Mouse (Mus musculus) MEL (cell line): ENCODE data around the gene Tmtc1. TPM values are rescaled to one million over a fixed set of nuclear protein-coding genes. Genes with fewer than 3 reads are reported as not detected.

Experiments used
- DNase-seq: peaks from one replicate; pipeline ENCODE4 v3.0.0; 2011; ENCODE audit warnings: low read depth, low spot score
- H3K27ac ChIP-seq: 2 replicates; pipeline ENCODE4 v1.5.1; 2012; ENCODE audit warnings: low read depth, mild to moderate bottlenecking, control low read depth, low read length, moderate library complexity; ENCODE audit not compliant: control insufficient read depth
- H3K27me3 ChIP-seq, 2 experiments: fragments of 150-350 bp in 1 of 2; sonication (generic) in 1 of 2; 2 replicates each; pipeline ENCODE4 v1.6.1; 2012; ENCODE audit warnings: low read length in 2 of 2, mild to moderate bottlenecking in 2 of 2, improper control_type of control experiment in 1 of 2, moderate library complexity in 1 of 2; ENCODE audit not compliant: insufficient read depth in 2 of 2, control insufficient read depth in 1 of 2
- H3K36me3 ChIP-seq, 2 experiments: 2 replicates each; pipeline ENCODE4 v1.6.1; 2012 to 2014; ENCODE audit warnings: low read length in 2 of 2, improper control_type of control experiment in 1 of 2, inconsistent platforms in 1 of 2, mild to moderate bottlenecking in 1 of 2; ENCODE audit not compliant: insufficient read depth in 2 of 2, control insufficient read depth in 1 of 2
- H3K4me1 ChIP-seq, 2 experiments: fragments of 150-350 bp in 1 of 2; sonication (generic) in 1 of 2; 2 replicates each; pipeline ENCODE4 v1.6.1; 2012; ENCODE audit warnings: low read length in 2 of 2, improper control_type of control experiment in 1 of 2, mild to moderate bottlenecking in 1 of 2; ENCODE audit not compliant: insufficient read depth in 2 of 2, control insufficient read depth in 1 of 2
- H3K4me3 ChIP-seq, 2 experiments: fragments of 150-350 bp in 1 of 2; sonication (generic) in 1 of 2; 2 replicates each; pipeline ENCODE4 v1.5.1; 2012; ENCODE audit warnings: low read depth in 2 of 2, low read length in 2 of 2, mild to moderate bottlenecking in 2 of 2, moderate library complexity in 2 of 2, control low read depth in 1 of 2, improper control_type of control experiment in 1 of 2; ENCODE audit not compliant: control insufficient read depth in 1 of 2, insufficient read depth in 1 of 2
- H3K79me2 ChIP-seq: 2 replicates; pipeline ENCODE4 v1.6.1; 2012; ENCODE audit warnings: mild to moderate bottlenecking, low read length, moderate library complexity; ENCODE audit not compliant: control insufficient read depth, poor library complexity, insufficient read depth
- H3K9ac ChIP-seq: 2 replicates; pipeline ENCODE4 v1.6.1; 2012; ENCODE audit warnings: low read depth, mild to moderate bottlenecking, control low read depth, low read length, moderate library complexity; ENCODE audit not compliant: control insufficient read depth, poor library complexity, severe bottlenecking
- H3K9me3 ChIP-seq: fragments of 150-350 bp; sonication (generic); replicated peaks from 2 replicates; pipeline ENCODE4 v1.6.1; 2012; ENCODE audit warnings: mild to moderate bottlenecking, low read length, improper control_type of control experiment, moderate library complexity; ENCODE audit not compliant: insufficient read depth
- BHLHE40 ChIP-seq: IDR thresholded peaks from 2 replicates; pipeline ENCODE4 v1.6.1; 2012; ENCODE audit warnings: low read depth, mild to moderate bottlenecking, inconsistent platforms, low read length, improper control_type of control experiment, borderline replicate concordance
- CHD1 ChIP-seq: IDR thresholded peaks from 2 replicates; pipeline ENCODE4 v1.6.1; 2012; ENCODE audit warnings: low read depth, mild to moderate bottlenecking, inconsistent platforms, low read length, improper control_type of control experiment
- CTCF ChIP-seq, 3 experiments: IDR thresholded peaks in 2 of 3; conservative IDR thresholded peaks in 1 of 3; 2 replicates each; pipeline ENCODE4 v1.5.1; 2011 to 2012; ENCODE audit warnings: low read length in 3 of 3, low read depth in 2 of 3, mild to moderate bottlenecking in 2 of 3, improper control_type of control experiment in 1 of 3, inconsistent platforms in 1 of 3, mixed read lengths in 1 of 3, moderate library complexity in 1 of 3; ENCODE audit not compliant: control insufficient read depth in 1 of 3, insufficient read depth in 1 of 3, poor library complexity in 1 of 3, severe bottlenecking in 1 of 3
- E2F4 ChIP-seq: IDR thresholded peaks from 2 replicates; pipeline ENCODE4 v1.6.1; 2011; ENCODE audit warnings: low read depth, low read length, improper control_type of control experiment, borderline replicate concordance
- GABPA ChIP-seq: IDR thresholded peaks from 2 replicates; pipeline ENCODE4 v1.6.1; 2012; ENCODE audit warnings: low read depth, mild to moderate bottlenecking, inconsistent platforms, low read length, improper control_type of control experiment, moderate library complexity
- HCFC1 ChIP-seq: IDR thresholded peaks from 2 replicates; pipeline ENCODE4 v1.6.1; 2012; ENCODE audit warnings: low read depth, mild to moderate bottlenecking, inconsistent platforms, low read length, improper control_type of control experiment, moderate library complexity
- JUND ChIP-seq: IDR thresholded peaks from 2 replicates; pipeline ENCODE4 v1.6.1; 2011; ENCODE audit warnings: low read depth, mild to moderate bottlenecking, improper control_type of control experiment, low read length
- MAZ ChIP-seq: IDR thresholded peaks from 2 replicates; pipeline ENCODE4 v1.6.1; 2012; ENCODE audit warnings: low read depth, mild to moderate bottlenecking, inconsistent platforms, low read length, improper control_type of control experiment
- MYC ChIP-seq: IDR thresholded peaks from 2 replicates; pipeline ENCODE4 v1.6.1; 2011; ENCODE audit warnings: low read depth, mild to moderate bottlenecking, low read length, improper control_type of control experiment, moderate library complexity
- NRF1 ChIP-seq: IDR thresholded peaks from 2 replicates; pipeline ENCODE4 v1.6.1; 2014; ENCODE audit warnings: low read depth, mild to moderate bottlenecking, inconsistent platforms, low read length, improper control_type of control experiment, moderate library complexity; ENCODE audit not compliant: poor library complexity, insufficient read depth, severe bottlenecking
- POLR2A ChIP-seq, 2 experiments: IDR thresholded peaks; 2 replicates each; pipeline ENCODE4 v1.6.1; 2011 to 2012; ENCODE audit warnings: low read length in 2 of 2, mild to moderate bottlenecking in 2 of 2, control low read depth in 1 of 2, improper control_type of control experiment in 1 of 2, low read depth in 1 of 2, moderate library complexity in 1 of 2; ENCODE audit not compliant: control insufficient read depth in 1 of 2, insufficient read depth in 1 of 2, poor library complexity in 1 of 2
- RAD21 ChIP-seq: IDR thresholded peaks from 2 replicates; pipeline ENCODE4 v1.6.1; 2011; ENCODE audit warnings: mild to moderate bottlenecking, low read depth, low read length, improper control_type of control experiment
- RCOR1 ChIP-seq: IDR thresholded peaks from 2 replicates; pipeline ENCODE4 v1.6.1; 2012; ENCODE audit warnings: low read depth, mild to moderate bottlenecking, inconsistent platforms, low read length, improper control_type of control experiment
- SIN3A ChIP-seq: IDR thresholded peaks from 2 replicates; pipeline ENCODE4 v1.6.1; 2012; ENCODE audit warnings: low read length, improper control_type of control experiment, inconsistent platforms
- SMC3 ChIP-seq: IDR thresholded peaks from 2 replicates; pipeline ENCODE4 v1.6.1; 2011; ENCODE audit warnings: low read depth, low read length, improper control_type of control experiment
- TCF12 ChIP-seq: IDR thresholded peaks from 2 replicates; pipeline ENCODE4 v1.6.1; 2014; ENCODE audit warnings: low read depth, mild to moderate bottlenecking, inconsistent platforms, low read length, improper control_type of control experiment, moderate library complexity
- UBTF ChIP-seq: IDR thresholded peaks from 2 replicates; pipeline ENCODE4 v1.6.1; 2012; ENCODE audit warnings: low read depth, mild to moderate bottlenecking, inconsistent platforms, low read length, improper control_type of control experiment, moderate library complexity, borderline replicate concordance; ENCODE audit not compliant: insufficient read depth
- ZKSCAN1 ChIP-seq: IDR thresholded peaks from 2 replicates; pipeline ENCODE4 v1.6.1; 2012; ENCODE audit warnings: low read depth, mild to moderate bottlenecking, inconsistent platforms, low read length, improper control_type of control experiment, moderate library complexity
- polyA plus RNA-seq, 2 experiments: library from polyadenylated mRNA; stranded (reverse) in 1 of 2; unstranded in 1 of 2; fragments of >175 nt in 1 of 2; fragments of >200 nt in 1 of 2; gene quantifications; 2 replicates each; pipeline versions ENCODE4 v1.2.1 to v1.2.4; 2012; ENCODE audit warnings: low replicate concordance in 2 of 2, low read depth in 1 of 2; ENCODE audit not compliant: insufficient read length in 2 of 2, insufficient read depth in 1 of 2, missing spikeins in 1 of 2
- total RNA-seq: library from RNA; depleted of rRNA; stranded (reverse); fragments of 300-350 nt; gene quantifications from 2 replicates; pipeline ENCODE4 v1.2.3, GENCODE M21; 2012

Gene Tmtc1
- total and polyA plus RNA-seq, 3 experiments: 0.03 TPM; not detected in 2

DNA sequence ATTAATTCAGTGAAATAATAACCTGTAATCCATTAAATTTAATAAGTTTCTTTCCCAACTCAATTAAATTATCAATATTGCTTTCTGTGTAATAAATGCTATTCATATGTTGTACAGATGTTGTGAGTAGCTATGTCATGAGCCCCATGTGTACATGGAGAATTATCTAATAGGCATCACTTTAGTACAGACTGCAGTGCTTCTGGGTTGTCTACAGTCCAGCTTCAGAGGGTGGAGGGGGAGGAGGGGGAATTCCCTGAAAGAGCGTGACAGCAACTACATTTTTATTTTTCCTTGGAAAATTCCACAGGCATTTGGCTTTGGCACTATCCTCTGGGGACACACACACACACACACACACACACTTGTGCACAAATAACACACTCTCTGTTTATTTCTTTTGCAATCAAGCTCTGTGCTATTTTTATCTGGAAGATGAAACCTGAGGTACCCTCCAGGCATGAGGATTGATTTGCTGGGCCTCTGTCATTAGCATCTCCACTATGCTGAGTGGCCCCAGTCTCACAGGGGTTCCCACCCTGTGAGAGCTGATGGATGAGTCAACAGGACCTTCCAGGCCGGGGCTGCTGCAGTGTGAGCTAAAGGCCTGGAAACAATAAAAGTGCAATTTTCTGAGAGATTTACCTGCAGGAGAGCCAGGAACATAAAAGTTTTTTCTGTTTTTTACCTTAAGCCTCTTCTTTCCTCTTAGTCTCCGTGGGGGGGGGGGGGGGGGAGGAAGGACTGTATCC is 23.2 kb upstream of the Tmtc1 start:
- no peak overlapping the region for H3K4me3 ChIP-seq
- H3K36me3 ChIP-seq: no peaks in the 10 kb centered on the region
- H3K4me1 ChIP-seq: no peaks in the 10 kb centered on the region
- H3K79me2 ChIP-seq: no peaks in the 10 kb centered on the region
- H3K27me3 ChIP-seq: no peaks in the 10 kb centered on the region
- no peak overlapping the region for H3K27ac ChIP-seq
- no peak overlapping the region for H3K9ac ChIP-seq
- no peak for TF ChIP-seq ZKSCAN1
- no peak for TF ChIP-seq RCOR1
- TF ChIP-seq E2F4: no peak
- TF ChIP-seq TCF12: no peak
- no peak for TF ChIP-seq JUND
- TF ChIP-seq SIN3A: no peak
- no peak for TF ChIP-seq HCFC1
- TF ChIP-seq CHD1: no peak
- TF ChIP-seq RAD21: no peak
- TF ChIP-seq GABPA: no peak
- TF ChIP-seq NRF1: no peak
- no peak for TF ChIP-seq UBTF
- TF ChIP-seq, all 39 proteins: peak for 0
- no peak for DNase-seq
- H3K9me3 ChIP-seq: no peaks in the 10 kb centered on the region

- Histone ChIP-seq H3K27me3 (no peaks in the 10 kb centered on the region; a peak in 1 of 4 replicates), H3K9ac (no peak overlapping the region), H3K9me3 (no peaks in the 10 kb centered on the region), H3K79me2 (no peaks in the 10 kb centered on the region), H3K27ac (no peak overlapping the region), H3K4me3 (no peak overlapping the region), H3K4me1 (no peaks in the 10 kb centered on the region), H3K36me3 (no peaks in the 10 kb centered on the region)
- TF ChIP-seq POLR2A (IDR thresholded peaks at IDR 0.05; ENCODE audit: control insufficient read depth in 1 of 2, insufficient read depth in 1 of 2, low read depth in 1 of 2, low read length in 2 of 2, poor library complexity in 1 of 2) (no peak), MAZ (no peak), TCF12 (no peak), JUND (no peak)
- DNase-seq: no peak
These were observed 15.4 kb upstream of the Tmtc1 start for GRCm38 (mm10) chr6:148459636-148460035.

DNA sequence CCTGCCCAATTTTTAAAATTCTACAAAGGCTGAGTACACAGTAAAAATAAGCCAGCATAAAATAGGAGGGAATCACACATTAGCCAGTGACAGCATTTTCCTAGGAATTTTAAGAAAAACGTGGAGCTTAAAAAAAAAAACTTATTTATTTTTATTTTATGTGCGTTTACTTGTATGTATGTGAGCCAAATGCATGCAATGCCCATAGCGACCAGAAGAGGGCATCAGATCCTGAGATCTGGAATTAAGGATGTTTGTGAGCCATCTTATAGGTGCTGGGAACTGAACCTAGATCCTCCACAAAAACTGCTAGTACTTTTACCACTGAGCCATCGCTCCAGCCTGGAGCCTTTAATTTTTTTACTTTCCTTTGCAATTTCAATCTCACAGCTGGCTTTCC is 11.3 kb upstream of the Tmtc1 start:
- no peaks in the 10 kb centered on the region for H3K79me2 ChIP-seq
- H3K27ac ChIP-seq: no peak overlapping the region

More for the DNA sequence above, 11.3 kb upstream of the Tmtc1 start:
- Histone ChIP-seq H3K9ac (no peak overlapping the region), H3K36me3 (no peaks in the 10 kb centered on the region), H3K4me3 (no peak overlapping the region), H3K27me3 (no peaks in the 10 kb centered on the region), H3K4me1 (no peaks in the 10 kb centered on the region), H3K9me3 (no peaks in the 10 kb centered on the region)
- TF ChIP-seq SMC3: 0 out of 2 replicates have a peak, but pooled peaks have one; percentile 21
- TF ChIP-seq RAD21: peak; percentile 26
- TF ChIP-seq CTCF (IDR thresholded peaks at IDR 0.05 in 2 of 3, conservative IDR thresholded peaks at IDR 0.05 in 1 of 3; ENCODE audit: control insufficient read depth in 1 of 3, insufficient read depth in 1 of 3, low read depth in 2 of 3, low read length in 3 of 3, poor library complexity in 1 of 3, severe bottlenecking in 1 of 3): peak; percentile 26 to 37 (median 33); a peak in 4 of 6 replicates
- no peak for TF ChIP-seq BHLHE40
- TF ChIP-seq MYC: no peak
- DNase-seq: peak; percentile 40
